Mouse (Mus musculus): Measurements from ENCODE around the gene Dgkq.
"Not testable (repeated sequence)": the region's sequence is repeated elsewhere in the genome, so short reads cannot be mapped to it uniquely, and the experiment has no call there.

The Dgkq gene

GRCm38 (mm10) chr5:108653341-108653740 lies 16.1 kb downstream of the Dgkq start:
- no peak for DNase-seq

- DNase-seq: peak; percentile 78
Observed at GRCm38 (mm10) chr5:108651823-108652222, 17.6 kb downstream of the Dgkq start.

DNA sequence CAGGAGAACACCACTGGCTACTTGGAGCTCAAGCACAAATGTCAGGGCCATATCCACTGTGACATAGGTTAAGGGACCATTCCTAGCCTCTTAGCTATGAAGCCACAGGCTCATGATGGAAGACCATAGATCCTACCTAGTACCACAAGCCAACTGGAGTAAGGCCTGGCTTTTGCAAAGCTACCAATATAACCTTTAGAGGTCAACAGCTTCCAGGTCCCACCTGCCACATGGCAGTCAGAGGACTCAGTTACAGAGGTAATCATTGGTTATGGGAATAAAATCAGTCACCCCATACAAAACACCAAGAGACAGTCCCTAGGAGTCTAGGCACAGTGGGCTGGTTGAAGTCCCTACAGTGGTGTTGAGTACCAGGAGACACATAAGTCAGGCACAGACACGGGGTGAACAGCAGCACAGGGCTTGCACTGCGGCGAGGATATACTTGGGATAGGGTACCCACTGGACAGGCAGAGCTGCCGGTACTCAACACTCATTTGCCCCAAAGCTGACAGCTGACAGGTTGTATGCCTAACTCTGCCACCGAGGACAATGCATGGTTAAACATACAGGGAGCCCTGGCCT lies 18.2 kb downstream of the Dgkq start:
- no peak for DNase-seq

- no peak for DNase-seq
Observed at GRCm38 (mm10) chr5:108650341-108650740, 19.1 kb downstream of the Dgkq start.

DNA sequence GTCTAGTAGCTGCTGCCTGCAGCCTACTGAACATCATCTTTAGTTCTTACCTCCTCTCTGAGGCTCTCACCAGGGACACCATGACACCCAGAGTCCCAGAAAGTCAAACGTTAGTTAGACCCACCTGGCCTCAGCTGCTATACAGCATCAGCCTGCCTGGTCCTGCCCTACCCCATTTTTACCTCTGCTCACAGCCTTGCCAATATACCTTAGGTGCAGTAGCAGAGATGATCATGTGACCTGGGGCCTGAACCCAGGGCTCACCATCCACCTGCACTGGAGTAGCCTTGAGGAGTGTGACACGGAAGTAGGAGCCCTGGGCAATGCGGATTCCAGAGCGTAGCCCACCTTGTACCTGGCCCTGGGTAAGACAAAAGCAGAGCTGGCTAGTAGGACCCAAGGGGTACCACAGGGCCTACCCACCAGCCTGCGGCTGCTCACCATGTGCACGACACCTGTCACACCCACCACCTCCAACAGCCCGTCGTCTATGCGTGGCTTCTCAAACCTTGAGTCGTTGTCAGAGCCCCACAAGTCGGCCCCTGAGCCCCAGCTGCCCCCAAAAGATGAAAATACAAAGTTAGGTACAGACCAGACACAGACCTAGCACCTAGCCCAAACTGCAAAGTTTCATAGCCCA lies 20.4 kb downstream of the Dgkq start:
- DNase-seq: no peak

- no peak for DNase-seq
Observed at GRCm38 (mm10) chr5:108647820-108648465, 21.5 kb downstream of the Dgkq start.

GRCm38 (mm10) chr5:108647311-108647710 lies 22.2 kb downstream of the Dgkq start:
- DNase-seq: no peak

DNA sequence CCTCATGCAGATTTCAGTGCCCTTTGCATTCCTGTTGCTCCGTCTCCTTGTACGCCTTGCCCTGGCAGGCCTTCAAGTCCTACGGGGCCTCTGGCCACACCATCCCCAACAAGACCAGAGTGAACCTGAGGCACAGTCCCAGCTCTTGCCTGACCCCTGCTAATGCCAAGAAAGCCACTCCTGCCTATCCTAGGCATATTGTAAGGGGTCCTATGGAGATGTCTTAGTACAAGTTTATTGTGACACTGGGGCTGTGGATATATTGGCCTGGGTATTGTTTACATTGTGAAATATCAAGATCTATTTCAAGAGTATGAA lies 23.2 kb downstream of the Dgkq start:
- no peak for DNase-seq

DNA sequence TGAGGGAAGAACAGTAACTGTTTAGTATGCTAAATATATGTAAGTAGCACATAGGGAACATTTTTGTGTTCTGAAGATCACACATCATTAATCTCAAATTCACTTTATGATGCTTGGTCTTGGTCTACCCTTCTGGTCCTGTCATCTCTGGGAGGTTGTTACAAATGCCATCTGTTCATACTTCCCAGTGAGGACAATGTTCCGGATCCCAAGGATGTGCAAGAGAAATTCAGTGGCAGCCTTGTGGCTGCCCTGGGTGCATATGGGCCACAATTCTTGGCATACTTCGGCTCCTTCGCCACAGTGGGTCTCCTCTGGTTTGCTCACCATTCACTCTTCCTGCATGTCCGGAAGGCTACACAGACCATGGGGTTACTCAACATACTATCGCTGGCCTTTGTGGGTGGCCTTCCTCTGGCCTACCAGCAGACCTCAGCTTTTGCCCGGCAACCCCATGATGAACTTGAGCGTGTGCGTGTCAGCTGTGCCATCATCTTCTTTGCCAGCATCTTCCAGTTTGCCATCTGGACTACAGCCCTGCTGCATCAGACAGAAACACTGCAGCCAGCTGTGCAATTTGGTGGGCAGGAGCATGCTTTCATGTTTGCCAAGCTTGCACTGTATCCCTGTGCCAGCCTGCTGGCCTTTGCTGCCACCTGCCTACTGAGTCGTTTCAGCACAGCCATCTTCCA lies 23.7 kb downstream of the Dgkq start:
- DNase-seq: no peak

DNA sequence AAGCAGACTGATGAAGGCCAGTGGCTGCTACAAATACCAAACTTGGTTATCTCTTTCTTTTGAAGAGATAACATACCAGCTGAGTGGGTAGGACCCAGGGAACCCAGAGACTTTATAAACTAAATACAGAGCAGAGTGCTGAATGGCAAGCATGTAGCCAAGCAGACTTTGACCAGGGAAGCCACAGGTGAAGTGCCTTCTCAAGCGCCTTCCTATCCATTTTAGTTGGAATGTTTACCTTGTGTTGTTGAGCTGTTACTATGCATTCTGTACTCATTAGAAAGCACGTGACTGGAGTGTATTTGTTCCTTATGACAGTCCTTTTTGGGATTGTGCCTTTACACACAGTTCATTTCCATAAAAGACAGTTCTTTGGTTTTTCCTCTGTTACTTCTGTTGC lies 25.8 kb downstream of the Dgkq start:
- no peak for DNase-seq

GRCm38 (mm10) chr5:108636172-108636571 lies 33.3 kb downstream of the Dgkq start:
- no peak for DNase-seq

DNA sequence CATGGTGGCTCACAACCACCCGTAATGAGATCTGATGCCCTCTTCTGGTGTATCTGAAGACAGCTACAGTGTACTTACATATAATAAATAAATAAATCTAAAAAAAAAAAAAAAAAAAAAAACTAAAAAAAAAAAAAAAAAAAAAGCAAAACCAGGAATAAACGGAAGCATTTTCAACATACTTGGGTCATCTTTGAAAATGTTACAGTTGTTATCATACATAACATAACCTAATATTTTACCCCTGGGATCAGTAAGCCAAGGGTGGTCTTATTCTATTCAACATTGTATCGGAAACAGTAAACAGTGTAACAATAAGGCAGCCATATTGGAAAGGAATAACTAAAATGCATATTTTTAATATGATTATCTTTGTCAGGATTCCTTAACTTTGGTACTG lies 35.4 kb downstream of the Dgkq start:
- not testable (repeated sequence) for DNase-seq

DNA sequence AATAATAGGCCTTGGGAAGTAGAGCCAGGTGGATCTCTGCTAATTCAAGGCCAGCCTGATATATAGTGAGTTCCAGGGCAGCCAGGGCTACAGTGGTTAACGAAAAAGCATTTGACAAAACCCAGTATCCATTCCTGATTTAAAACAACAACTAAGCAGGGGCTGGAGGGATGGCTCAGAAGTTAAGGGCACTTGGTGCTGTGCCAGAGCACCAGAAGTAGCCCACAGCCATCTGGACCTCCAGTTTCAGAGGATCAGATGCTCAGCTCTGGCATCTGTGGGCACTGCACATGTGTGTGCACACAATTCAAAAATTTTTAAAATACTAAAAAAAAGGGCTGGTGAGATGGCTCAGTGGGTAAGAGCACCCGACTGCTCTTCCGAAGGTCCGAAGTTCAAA lies 35.8 kb downstream of the Dgkq start:
- no peak for DNase-seq

DNA sequence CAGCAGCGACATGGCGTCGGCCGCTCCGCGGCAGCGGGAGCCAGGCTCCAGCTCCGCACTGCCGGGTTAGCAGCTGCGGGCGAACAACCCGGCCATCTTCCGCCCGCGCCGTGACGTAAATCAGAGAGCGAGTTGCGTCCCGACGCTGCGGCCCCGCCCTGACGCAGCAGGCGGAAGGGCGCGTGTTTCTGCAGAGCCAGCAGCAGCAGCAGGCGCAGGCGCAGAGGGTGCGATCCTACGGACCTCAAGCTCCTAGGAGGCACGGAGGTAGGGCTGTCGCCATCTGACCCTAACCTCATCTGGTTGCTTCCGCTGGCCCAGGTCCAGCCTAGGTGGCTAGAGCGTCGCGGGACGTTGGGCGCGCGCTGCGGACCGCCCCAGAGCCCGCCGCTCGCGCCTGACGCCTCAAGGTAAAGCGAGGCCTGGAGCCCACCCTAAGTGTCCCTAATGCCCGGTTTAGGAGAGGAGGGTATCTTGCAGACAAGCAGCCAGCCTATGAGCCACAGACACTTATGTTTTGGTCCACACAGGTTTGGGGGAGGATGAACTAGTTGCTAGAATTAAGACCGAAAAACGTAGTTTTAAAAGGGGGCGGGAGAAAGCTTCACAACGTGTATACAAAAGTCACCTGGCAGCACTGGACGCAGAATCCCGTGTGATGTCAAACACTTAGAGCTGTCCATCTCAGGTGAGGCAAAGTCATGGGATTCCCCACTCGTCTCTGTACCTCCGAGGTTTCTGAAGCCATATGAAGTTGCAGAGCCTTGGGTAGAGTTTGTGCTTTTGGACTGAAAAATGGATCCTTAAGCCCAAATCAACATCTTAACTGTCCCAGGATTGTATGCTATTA lies 39.6 kb downstream of the Dgkq start, which contains the start of the genes Gak and Tmem175:
Gene Gak, minus strand, starts transcription at position 122 of the 850 bp plus-strand sequence.
Gene Tmem175, plus strand, starts transcription at position 137 of the 850 bp plus-strand sequence.
- peak; percentile 97 for DNase-seq

DNA sequence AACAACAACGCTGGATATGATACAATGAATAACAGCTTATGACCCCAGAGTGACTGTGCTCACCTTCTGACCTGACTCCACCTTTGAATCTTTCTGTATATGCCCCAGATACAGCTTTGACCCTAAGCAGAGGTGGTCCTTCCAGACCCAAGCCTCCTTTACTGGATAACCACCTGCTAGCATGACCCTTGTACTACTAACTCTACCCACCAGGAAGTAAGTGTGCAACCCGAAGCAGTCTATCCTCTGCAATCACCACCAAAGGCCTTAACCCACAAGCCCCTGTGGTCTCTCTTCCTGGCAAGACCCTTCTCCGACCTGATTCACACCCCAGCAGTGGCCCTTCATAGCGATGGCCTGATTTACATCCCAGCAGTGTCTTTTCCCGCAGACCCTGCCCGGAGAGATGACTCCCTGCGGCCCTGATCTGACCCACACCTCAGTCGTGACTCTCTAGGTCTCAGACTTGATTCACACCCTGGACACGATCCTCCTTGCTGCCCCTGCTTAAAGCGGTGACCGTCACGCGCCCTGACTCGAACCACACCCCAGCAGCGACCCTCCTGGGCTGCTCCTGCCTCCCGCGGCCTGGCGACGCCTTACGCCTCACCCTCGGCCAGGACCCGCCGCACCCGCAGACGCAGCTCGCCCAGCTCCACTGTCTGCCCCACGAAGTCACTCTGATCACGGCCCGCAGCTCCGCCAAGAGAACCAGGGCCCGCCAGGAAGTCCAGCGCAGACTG lies 40.4 kb downstream of the Dgkq start:
- DNase-seq: no peak

DNA sequence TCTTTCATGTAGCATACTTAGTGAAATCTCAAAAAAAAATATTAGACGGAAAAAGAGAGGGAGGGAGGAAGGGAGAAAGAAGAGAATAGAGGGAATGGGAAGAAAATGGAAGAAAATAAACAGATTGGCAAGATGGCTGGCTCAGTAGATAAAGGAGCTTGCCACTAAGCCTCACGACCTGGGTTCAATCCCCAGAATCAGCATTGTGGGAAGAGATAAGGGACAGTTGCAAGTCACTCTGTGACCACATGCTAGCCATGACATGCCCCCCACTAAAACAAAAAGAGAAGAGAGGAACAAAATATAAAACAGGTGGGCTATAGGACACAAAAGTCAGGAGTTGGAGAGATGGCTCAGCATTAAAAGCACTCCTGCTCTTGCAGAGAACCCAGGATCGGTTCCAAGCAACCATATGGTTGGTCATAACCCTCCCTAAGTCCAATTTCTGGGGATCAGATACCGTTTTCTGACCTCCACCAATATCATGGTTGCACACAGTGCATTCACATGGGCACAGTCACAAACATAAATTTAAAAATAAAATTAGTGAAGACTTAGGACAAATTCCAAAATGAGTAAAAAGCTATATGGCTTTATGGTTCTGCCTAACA lies 43.3 kb downstream of the Dgkq start:
- no peak for DNase-seq

- no peak for DNase-seq
Observed at GRCm38 (mm10) chr5:108621870-108622269, 47.6 kb downstream of the Dgkq start.

DNA sequence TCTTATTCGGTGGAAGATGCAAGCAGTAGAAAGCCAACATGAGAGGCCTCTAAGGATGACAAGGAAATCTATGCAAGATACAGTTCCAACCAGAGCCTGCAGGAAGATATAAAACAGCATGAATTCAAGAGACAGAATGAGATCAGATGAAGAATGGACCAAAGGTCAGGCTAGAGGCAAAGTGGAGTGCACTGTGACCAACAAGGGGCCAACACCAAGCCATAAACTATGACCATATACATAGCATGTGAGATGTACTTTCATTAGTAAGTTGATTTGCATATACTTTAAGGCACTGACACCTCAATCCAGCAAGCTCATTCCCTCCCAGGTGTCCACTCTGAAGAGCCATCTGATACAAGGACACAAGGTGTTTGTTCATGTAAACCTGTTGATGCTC lies 59.0 kb downstream of the Dgkq start:
- no peak for DNase-seq

DNA sequence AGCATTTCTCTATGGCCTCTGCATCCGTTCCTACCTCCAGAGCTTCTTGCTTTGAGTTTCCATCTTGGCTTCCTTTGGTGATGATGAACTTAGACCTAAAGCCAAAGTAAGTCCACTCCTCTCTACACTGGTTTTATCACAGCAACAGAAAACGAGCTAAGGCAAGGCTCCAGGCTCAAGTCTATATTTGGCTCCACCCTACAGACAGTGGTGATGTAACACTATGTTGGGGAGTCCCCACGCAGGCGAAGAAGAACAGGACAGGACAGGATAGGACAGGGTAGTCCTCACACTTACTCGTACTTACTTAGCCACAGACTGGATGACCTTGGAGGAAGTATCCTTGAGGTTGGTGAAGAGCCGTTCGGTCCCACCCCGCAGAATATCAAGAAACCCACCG lies 66.9 kb downstream of the Dgkq start:
- DNase-seq: no peak

GRCm38 (mm10) chr5:108599923-108600322 lies 69.5 kb downstream of the Dgkq start:
- DNase-seq: no peak

Measured in retina, postnatal 1 day (tissue).